9 mouse cellular contexts compared by ENCODE assay signal in the genomic region with DNA sequence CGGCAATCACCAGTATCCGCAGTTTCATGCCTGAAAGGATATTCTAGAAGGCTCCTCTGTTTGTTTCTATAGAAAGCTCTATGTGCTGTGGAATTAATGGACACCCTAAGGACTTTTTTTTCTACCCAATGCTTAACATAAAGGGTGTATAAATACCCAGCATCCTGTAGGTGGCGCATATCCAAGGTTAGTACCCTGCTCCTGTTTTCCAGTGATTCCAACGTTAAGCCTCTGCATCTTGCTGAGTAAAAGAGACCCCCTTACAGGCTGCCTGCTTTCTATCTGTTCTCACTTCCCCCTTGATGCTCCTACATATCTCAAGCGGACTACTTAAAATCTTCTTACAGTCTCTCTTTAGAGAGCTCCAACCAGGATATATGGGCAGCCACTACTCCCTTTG.
DNase-seq lines count a peak whose midpoint lies in the region; ATAC-seq lines count a peak whose summit lies in the region.
"Had no signal": no experiment of that assay in that cellular context is flagged by ENCODE, and none has a peak within 500 bp of the region (broad histone marks: within the 10 kb centered on the region; RNA-seq: fewer than 3 reads in every experiment).

No protein-coding gene starts in this region.

- no peak for ATAC-seq in CD4-positive, CD25-positive, alpha-beta regulatory T cell, adult 4 months

- peak; percentile 3 to 17 for DNase-seq in left cerebral cortex, adult 18-20 months (ENCODE audit: low spot score in 2 of 2)
- no peak for DNase-seq in left cerebral cortex, adult 8-10 months (ENCODE audit: low spot score in 2 of 2)
- peak; percentile 32 for DNase-seq in embryo, embryonic 9.5 days (ENCODE audit: extremely low spot score)
- peak; percentile 31 for DNase-seq in hindlimb bud, embryonic 11.5 days (ENCODE audit: extremely low spot score, low read depth, low spot score)
- peak; percentile 68 for DNase-seq in retina, postnatal 1 day
- no peak for DNase-seq in spleen, adult 18-20 months
- no peak for DNase-seq in lung, adult 18-20 months
- DNase-seq: kidney, adult 11 months had no signal

Comparison
In these comparisons a context has a peak if more than half of its experiments do, and no peak if none do; other contexts are left out.
1. DNase-seq: peak in left cerebral cortex, adult 18-20 months (2 of 2), embryo, embryonic 9.5 days (single experiment), hindlimb bud, embryonic 11.5 days (single experiment) and retina, postnatal 1 day (single experiment); none in left cerebral cortex, adult 8-10 months (0 of 2), spleen, adult 18-20 months (0 of 2) and lung, adult 18-20 months (0 of 2).